Mouse (Mus musculus) adrenal gland, postnatal 25 days (tissue): ENCODE measurements around the gene 4933406M09Rik. TPM values are rescaled to one million over a fixed set of nuclear protein-coding genes. Genes with fewer than 3 reads are reported as not detected.

Experiments
- DNase-seq: peaks from one replicate; pipeline ENCODE4 v3.0.0; 2021; ENCODE audit warnings: mixed read lengths
- long read RNA-seq: library from polyadenylated mRNA; stranded (forward); transcript quantifications from one replicate; pipeline ENCODE4 v2.0.0, GENCODE M21; 2021
- total RNA-seq: library from RNA; stranded (reverse); gene quantifications from 2 replicates; pipeline ENCODE4 v1.2.3, GENCODE M21; 2021

Gene 4933406M09Rik
- not detected in 2 replicates for total RNA-seq
- long read RNA-seq: 0 reads

DNA sequence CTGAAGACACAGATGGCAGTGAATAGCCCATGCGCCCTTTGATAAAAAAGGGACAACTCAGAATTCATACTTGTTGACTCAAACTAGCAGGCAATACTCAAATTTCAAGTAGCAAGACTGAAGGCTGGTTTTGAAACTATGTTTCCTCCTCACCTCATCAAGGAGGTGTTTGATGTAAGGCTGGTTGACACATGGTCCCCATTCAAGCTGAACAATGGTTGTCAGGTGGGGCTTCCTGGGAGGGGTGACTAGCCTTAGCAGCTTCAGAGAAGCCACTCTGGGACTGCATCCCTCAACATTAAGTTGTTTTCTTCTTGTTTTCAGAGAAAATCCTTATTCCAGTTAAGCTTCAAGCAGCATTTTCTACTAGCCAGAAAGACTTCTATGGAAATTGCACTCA, at the start of gene 4933406M09Rik:
TSS of gene 4933406M09Rik (plus strand) at position 275 of the 400 bp plus-strand sequence.
- no peak for DNase-seq

DNA sequence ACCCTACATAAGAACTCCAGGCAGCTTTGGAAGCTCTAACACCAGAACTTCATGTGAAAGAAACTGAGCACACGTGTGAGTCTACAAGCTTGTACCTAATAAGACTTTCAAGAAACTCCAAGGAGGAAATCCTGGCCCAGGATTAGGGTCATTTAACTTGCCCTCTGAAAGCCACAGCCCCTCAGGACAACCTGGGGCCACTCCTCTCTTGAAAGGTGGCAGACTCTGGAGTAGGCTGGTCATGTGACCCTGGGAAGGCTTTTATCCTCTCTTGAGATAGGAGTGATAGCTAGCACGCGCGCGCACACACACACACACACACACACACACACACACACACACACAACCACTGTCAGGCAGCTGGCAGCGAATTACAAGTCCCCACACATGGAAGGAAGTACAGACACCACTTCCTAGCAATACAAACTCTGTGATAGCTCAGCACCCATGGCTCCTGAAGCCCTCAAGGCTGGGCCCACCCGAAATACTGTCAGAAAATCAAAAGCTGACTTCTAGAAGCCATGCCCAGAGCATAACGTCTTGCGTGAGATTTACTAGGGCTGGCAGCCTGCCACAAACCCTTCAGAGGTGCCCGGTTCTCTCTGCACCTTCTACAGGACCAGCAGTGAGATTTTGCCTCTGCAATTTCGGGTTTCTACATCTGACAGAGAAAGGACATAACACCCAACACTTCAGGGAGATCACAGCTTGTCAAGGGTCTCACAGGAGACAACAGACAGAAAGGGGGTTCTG, 48.6 kb upstream of the 4933406M09Rik start:
- DNase-seq: no peak

DNA sequence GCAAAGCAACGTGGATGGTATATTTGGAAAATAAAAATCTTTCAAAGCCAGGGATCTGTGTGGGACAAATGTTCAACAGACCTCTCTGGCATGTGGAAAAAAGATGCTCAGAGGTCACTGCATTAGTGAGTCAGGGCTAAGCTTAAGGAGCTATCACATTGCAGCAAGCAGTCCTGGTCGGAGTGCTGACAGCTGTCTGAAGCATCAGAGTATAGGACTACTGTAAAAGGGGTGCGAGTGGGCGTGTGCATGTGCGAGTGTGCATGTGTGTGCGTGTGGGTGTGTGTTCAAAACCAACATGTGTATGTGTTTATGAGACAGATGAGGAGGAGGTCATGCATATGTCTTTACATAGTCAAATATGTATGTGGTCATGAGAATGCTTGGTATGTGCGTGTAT, 46.6 kb upstream of the 4933406M09Rik start:
- no peak for DNase-seq

DNA sequence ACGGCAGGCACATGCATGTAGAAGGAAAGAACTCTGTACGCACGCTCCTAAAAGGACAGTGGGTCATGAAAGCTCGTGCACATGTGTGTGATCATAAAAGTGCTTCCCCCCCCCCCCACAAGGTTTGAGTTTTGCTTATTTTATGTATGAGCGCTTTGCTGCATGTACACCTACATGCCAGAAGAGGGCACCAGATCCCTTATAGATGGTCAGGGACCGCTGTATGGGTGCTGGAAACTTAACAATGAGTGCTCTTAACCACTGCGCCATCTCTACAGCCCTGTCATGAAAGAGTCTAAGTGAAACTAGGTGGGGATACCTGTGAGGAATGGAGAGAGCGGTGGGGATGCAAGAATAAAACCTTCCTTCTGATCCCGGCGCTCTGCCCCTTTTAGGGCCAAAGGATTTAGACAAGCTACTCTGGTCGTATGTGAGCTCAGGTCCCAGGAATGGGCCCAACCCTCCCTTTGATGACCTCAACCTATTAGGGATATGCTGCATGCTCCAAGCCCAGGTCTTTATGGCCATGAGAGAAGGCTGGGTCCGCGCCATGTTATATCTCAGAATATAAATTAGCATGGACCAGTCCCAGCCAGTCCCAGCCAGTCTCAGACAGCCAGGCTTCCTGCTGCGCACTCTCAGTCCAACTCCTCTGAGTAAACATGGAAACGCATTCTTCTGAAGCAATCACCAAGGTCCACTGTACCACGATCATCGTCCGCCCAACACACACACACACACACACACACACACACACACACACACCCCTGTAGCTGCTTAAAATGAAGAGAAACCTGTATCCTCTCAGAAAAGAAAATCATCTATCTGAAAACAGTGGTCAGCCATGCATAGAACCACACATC, 45.8 kb upstream of the 4933406M09Rik start:
- no peak for DNase-seq

- no peak for DNase-seq
These were observed 44.0 kb upstream of the 4933406M09Rik start for GRCm38 (mm10) chr1:134341641-134342277.

GRCm38 (mm10) chr1:134342278-134342664, 43.5 kb upstream of the 4933406M09Rik start:
- DNase-seq: no peak

- DNase-seq: no peak
These were observed 42.9 kb upstream of the 4933406M09Rik start for GRCm38 (mm10) chr1:134342781-134343310.

DNA sequence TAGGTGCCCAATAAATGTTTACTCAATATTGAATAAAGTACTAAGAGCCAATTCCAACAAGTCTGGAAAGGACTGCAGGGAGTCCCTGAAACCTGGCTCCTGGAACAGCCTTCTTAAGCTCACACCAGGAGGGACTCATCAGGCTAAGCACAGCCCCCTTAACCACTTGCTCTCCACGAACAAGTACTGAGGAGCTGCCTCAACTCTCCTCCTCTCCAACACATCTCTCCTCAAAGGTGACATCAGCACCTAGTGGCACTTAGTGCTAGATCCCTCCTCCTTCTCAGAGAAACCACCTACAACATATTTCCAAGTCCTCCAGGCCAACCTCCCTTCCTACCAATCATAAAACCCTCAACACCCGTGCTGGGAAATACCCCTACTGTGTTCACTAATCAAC, 42.2 kb upstream of the 4933406M09Rik start:
- DNase-seq: no peak

DNA sequence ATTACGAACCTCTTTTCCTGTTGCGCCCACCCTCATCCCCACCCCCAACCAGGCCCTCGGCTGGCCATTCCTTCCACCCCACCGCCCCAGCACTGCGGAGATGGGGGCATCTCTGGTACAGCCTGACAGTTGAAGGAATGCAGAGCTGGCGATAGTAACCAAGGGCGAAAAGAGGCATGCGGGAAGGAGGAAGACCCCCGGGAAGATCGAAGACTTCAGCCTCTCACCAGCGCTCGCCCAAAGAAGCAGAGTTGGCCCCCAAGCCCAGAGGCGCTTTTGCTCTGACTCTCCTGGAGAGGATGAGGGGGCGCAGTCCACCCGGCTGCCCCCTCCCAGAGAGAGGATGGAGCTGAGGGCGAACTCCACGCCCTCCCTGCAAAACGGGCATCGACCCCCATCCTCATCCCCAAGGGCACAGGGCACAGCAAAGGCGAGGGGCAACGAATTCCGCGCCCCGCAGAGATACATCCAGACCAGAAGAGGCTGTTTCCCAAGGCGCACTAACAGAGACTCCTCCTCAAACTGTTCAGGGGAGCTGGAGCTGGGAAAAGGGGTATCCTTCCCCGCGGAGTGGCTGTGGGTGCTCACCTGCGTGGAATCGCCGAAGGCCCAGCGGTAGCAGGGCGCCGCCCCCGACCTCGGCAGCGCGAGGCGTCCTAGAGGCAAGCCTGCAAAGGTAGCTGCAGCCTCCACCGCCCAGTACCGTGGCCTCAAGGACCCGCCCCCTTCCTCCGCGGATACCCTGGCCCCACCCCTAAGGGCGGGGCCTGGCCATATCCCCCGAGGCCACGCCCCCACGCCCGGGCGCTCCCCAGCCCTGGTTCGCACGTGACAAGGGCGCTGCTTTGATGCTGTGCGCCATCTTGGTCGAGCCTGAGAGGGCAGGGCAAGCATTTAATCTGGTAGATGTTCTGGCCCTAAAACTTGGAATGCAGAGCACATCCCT, 41.5 kb upstream of the 4933406M09Rik start:
- peak; percentile 78 for DNase-seq

DNA sequence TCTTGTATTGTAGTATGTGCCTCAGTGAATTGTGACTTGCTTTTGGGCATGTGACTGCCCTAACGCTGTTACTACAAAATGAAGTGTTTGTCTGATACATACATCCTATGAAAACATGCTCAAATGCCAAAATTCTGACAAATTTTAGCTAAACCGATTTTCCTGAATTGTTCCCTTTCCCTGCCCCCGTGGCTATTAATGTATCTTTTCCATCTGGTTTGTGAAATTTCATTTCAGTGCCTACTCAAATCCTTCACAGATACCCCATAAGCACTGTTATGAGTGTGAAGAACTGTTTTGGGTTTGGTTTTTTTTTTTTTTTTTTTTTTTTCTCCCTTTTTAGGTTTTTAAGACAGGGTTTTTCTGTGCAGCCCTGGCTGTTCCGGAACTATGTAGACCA, 40.7 kb upstream of the 4933406M09Rik start:
- no peak for DNase-seq

DNA sequence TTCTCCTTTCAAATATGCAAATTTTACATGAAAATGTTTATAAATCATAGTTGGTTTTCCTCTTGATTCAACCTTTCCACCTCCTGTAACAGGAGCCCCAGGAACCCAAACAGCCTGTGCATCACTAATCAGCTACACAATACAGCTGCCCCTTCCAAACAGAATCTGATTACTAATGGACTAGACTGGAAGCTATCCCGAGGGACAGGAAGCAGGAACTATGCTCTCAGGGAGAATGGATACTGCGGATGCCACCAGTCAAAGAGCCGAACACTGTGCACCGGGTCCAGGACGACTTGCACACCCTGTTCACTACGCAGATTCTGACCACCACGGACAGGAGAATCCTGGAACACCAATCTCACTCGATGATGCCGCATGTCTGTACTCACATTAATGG, 37.9 kb upstream of the 4933406M09Rik start:
- DNase-seq: no peak

- DNase-seq: no peak
These were observed 32.4 kb upstream of the 4933406M09Rik start for GRCm38 (mm10) chr1:134353326-134353725.

DNA sequence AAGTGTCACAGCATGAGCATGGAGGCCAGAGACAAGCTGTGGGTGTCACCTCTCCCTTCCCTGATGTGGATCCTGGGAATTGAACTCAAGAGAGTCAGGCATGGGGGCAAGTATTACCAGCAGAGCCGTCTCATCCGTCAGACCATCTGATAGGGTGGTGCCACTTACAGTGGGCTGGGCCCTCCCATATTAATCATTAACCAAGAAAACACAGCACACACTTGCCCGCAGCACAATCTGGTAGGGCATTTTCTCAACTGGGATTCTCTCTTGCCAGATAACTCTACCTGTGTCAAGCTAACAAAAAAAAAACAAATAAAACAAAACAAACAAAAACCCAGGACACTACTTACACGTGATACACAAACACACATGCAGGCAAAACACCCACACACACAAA, 28.3 kb upstream of the 4933406M09Rik start:
- DNase-seq: no peak

DNA sequence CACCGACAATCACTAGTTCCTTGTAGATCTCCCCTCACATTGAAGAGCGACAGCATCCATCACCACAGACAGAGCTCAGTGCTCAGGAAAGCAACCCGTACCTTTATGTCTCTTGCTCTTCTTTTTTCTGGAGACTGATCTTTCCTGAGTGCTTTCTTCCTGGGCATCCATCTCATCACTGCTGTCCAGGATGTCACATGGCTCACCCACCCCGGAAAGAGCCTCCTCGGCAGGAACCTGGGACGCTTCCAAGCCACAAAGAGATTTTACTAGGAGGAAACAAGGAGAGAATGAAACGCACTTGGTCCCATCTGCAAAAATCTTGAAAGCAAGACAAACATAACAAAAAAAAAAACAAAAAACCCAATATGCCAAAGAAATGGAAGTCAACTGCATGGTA, 25.1 kb upstream of the 4933406M09Rik start:
- no peak for DNase-seq

DNA sequence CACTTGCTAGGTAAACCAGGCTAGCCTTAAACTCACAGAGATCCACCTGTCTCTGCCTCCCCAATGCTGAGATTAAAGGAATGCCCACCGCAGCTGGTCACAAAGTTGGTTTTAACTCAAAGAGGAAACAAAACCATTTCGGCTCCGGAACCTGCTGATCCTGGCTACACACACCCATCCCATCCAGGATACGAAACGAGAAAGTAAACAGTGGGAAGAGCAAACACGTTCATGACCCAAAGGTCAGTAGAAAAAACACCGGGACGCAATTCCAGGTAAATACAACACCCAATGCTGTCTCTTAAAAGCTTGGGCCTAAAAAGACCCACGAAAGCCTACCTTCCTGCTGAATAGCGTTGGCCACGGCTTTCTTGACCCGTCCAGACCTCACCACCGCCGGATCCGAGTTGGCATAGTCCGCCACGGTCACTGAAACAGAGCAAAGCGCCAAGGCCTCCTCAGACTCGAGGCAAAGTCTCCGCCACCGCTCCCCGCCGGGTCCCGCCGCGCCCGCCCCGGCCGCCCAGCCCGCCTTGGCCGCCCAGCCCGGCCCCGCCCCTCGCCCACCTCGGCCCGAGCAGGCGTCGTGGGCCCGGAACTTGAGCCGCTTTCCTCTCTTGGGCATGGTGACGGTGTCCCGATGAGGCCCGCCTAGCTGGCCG, 24.4 kb upstream of the 4933406M09Rik start:
- no peak for DNase-seq

DNA sequence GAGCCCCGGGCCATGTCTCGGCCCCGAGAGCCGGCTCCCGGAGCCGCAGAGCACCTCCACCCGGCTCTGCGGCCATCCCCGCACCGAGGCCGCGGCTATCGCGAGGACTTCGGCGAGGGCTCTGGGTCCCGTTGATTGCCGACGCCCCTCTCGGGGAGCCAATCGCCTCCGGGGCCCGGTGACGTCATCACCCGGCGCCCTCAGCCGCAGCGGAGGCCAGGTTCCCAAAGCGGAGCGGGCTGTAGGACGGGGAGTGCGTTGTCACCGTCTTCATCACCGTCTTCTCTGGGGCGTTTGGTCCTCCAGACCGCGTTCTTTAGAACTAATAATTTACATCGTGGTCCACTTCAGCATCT, 23.9 kb upstream of the 4933406M09Rik start, which contains the start of gene Tmem183a:
TSS of gene Tmem183a (minus strand) at position 123 of the 356 bp plus-strand sequence.
- peak; percentile 98 for DNase-seq

DNA sequence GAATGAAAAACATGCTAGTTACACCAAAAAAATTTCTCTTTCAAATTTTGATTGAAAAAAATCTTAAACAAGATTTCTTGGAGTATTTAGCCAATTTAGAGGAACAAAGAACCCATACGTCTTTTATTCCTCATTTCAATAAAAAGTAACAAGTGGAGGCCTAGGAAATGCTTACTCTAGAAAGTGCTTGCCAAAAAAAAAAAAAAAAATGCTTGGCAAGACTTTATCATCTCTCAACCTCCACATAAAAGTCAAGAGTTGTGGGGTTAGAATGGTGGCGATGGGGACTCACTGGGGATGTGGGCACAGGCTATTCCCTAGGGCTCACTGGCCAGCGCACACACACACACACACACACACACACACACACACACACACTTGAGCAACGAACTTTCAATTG, 22.5 kb upstream of the 4933406M09Rik start:
- DNase-seq: no peak

DNA sequence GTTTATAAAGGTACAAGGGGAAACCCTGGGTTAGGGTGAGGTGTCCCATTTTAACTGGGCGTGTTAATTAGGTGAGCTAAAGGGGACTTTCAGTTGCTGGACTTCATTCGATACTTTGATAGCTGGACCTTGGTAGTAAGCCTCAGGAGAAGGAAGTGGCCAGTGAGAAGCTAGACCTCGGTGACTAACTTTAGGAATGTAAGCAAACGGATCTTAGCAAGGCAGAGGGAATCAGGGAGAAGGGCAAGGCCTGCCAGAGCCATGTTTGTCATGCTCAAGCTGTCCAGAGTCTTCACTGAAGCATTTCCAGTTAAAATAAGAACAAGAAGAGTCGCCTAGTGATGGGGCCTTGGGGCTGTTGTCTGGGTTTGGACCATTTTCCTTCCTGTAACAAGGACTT, 20.2 kb upstream of the 4933406M09Rik start:
- no peak for DNase-seq

DNA sequence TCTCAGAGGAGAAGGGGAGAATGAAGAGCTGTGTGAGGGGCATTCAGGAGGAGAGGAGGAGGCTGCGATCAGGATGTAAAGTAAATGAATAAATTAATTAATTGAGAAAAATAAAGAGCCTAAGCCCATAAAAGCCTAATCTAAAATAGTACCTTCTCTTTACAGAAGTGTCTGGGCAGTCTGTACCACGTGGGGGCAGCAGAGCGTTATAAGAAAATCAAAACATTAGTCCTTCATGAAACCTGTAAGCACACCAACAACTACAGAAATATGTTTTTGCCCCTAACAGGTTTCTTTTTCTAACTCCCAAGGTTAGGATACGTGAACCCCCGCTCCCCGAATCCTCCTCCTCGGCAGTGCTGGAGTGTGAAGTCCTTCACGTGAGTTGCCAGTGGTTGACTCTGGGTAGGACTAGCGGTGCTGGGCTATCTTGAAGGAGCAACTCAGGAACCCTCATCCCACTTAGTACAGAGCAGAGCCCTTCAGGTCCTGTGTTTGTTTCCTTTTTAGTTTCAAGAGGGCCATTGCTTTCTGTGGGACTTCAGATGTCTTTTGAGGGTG, 16.9 kb upstream of the 4933406M09Rik start:
- peak; percentile 63 for DNase-seq

GRCm38 (mm10) chr1:134374124-134374523, 11.6 kb upstream of the 4933406M09Rik start:
- DNase-seq: no peak

- DNase-seq: no peak
These were observed 4.7 kb upstream of the 4933406M09Rik start for GRCm38 (mm10) chr1:134381051-134381450.
